Mouse (Mus musculus) gastrocnemius, postnatal 25 days (tissue): ENCODE measurements around the gene Foxred2. TPM values are rescaled to one million over a fixed set of nuclear protein-coding genes. Genes with fewer than 3 reads are reported as not detected.

Source experiments
- DNase-seq: peaks from one replicate; pipeline ENCODE4 v3.0.0; 2022
- total RNA-seq, 2 experiments: library from RNA; stranded (reverse); gene quantifications; 1 replicate in 1 of 2; 2 replicates in 1 of 2; pipeline ENCODE4 v1.2.3; 2021

The Foxred2 gene
- total RNA-seq, 2 experiments from 2014 or later, result 0.54 to 0.86 TPM

DNA sequence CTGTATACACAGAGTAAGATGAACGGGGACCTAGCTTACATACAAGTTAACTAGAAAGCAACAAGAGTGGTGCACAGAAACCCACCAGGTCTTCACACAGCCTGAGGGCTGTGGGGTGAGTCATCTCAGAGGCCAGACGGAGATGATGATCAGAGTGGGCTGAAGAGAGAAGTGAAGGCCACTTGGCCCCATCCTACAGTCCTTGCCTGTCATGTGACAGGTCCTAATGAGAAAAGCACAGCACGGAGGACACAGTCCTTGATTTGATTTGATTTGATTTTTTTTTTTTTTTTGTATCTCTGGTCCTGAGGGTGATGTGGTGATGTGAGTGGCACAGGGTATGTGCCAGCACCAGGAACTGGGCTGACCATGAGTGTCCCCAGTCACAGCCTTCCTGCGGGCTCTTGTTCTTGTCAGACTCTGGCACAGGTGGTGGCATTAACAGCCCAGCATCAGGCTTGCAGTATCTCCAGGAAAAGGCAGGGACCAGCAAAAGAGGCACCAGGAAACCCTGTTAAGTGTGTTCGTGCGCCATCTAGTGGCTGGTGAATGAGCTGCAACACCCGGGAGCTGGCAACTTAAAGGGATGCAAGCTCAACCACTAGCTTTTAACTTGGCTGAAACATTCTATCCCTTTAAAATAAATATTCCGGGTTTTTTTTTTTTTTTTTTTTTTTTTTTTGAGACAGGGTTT lies 39.5 kb downstream of the Foxred2 start:
- peak; percentile 83 for DNase-seq

DNA sequence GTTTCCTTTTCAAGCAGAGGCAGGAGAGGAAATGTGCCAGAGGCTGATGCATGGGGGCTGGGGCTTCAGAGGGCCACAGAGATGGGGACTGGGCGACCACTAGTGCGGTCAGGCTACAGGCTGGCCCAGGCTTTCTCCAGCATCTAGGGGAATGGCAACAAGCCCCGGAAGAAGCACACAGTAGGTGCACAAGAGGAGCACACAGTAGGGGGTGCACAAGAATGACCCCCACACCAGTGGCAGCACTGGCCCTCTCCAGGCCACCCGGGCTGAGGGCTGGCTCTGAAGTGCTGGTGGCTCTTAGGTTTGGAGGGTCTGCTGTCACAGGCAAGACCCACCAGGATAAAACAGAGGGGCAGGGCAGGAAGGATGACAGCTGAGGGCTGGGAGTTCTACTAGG lies 41.2 kb downstream of the Foxred2 start:
- peak; percentile 9 for DNase-seq

DNA sequence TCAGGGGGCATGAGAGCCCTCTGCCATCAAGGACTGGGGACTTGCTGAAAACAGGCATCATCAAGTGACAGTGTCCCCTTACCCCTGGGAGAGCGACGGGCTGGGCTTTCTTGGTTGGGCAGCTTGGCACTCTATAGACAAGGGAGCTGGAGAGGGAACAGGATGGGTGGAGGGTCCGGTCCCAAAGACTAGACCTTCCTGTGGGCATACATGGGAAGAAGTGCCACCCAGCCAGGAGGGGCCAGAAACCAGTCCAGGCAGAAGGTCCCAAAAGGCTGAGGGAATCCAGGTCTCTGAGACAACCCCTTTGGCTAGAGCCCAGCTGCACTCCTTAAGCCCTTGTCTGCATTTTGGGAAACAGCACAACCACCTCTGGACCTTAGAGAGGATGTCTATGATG lies 42.0 kb downstream of the Foxred2 start:
- DNase-seq, result peak; percentile 6

DNA sequence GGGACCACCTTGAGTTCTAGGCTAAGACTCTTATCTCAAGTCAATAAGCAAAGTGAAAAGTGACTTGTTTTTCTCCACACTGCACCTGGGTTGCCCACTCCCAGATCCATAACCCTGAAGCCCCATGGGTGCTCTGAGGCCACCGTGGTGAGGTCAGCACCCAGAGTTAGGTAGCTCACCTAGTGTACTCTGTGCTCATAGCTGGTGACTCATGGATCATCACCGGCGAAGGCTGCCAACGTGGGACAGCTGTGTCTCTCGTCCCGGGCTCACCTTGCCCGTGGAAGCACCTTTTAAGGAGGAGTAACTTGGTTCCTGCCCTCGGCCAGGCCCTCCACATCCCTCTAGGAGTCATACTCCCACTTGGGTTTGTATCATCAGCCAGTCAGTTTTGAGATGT lies 43.5 kb downstream of the Foxred2 start:
- peak; percentile 58 for DNase-seq

DNA sequence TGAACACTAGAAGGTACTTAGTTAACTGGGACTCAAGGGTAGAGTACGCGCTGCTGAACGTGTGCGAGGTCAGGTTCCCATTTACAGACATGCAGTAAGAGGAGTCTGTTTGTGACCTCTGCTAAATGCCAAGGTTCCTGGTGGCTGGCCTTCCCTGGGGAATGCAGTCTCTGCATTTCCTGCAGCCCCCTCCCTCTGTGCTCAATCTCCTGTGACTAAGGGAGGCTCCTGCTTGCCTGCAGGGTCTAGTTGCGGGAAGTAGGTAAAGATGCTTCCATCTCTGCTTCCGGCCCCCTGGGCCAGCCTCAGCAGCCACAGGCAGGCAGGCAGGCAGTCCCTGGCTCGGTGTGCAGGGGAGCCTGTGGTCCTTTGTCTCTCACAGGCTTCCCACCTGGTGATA lies 43.9 kb downstream of the Foxred2 start:
- peak; percentile 28 for DNase-seq

DNA sequence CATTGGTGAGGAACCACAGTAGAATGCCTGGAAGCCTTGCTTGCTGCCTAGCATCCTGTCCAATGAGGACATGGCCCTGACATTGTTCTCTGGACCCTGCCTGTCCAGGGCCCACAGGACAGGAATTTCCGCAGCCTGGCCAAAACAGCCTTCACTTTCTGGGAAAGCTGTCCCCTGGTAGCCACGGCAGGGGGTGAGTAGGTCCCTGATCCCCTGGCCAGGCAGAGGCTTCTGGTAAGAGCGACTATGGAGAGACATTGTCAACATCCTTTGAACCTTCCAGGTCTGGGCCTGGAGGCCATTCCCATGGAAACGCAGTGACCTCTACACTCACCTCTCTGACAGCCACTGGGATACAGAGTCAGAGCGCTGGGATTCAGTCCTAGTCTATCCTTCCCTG lies 44.5 kb downstream of the Foxred2 start:
- DNase-seq, result peak; percentile 52

DNA sequence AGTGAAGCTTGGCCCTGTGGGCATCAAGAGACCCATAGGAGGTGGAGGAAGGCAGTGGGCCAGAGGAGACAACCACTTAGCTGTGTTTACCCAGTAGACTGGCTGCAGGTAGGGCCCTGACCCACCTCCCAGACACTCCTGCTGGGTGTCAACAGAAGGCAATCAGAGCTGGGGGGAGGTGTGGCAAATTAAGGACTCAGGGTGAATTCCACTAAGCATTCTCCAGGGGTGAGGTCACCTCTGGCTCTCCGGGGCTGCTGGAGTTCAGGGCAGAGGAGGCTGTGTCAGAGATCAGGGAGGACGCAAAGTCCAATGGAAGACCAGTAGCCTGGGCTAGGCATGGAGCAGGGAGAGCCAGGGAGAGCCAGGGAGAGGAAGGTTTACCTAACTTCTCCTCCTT lies 45.5 kb downstream of the Foxred2 start:
- DNase-seq, result peak; percentile 31

DNA sequence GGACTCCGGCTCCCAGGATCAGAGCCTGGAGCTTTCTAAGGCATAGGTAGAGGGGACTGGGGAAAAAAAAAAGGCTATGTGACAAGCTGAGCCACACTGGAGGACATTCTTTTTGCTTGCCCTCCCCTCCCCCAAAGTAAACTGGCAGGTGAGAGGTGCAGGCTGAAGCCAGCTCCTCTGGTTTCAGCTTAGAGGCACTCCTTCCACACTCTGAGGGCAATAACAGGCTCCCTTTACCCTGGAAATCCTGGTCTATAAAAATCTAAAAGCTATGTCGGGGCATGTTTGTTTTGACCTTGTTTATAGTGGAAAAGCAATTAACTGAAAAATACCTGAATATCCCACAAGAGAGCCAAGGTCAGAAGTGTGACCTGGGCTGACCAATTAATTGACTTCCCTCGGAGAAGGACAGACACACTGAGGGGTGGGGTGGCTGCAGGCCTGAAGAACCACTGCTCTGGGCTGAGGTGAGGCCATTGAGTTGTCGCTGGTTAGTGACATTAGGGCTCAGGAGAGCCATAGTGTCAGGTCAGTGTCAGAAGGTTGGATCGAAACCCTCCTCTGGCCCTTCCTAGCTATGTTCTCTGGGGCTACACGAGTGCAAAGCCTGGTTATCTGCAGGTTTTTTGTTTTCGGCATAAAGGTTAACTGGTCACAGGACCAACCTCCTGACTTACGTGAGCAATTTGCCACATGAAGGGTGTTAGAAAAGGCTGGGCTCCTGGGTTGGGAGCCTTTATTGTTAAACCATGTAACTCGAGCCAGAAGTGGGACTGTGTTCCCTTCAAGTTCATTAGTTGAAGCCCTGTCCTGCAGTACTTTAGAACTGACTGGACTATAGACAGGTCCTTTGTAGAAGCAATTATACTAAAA lies 48.6 kb downstream of the Foxred2 start:
- DNase-seq, result no peak

DNA sequence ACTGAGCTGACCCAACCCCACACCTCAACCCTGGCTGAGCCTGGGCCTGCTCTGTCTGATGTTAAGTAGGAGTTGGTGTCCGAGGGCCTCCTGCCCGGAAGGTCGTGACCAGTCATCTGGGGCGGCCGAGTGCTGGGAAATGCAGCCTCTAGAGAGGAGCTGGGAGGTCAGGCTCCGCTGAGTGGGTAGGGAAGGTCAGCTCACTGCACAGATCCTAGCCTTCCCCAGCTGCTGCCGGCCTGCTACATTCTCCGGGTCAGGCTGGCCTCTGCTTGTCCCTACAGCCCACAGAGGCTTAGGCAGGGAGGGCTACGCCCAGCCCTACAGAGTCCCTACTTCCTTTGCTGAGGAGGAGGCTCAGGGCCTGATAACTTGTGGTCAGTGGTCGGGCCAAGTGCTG lies 50.0 kb downstream of the Foxred2 start:
- no peak for DNase-seq

DNA sequence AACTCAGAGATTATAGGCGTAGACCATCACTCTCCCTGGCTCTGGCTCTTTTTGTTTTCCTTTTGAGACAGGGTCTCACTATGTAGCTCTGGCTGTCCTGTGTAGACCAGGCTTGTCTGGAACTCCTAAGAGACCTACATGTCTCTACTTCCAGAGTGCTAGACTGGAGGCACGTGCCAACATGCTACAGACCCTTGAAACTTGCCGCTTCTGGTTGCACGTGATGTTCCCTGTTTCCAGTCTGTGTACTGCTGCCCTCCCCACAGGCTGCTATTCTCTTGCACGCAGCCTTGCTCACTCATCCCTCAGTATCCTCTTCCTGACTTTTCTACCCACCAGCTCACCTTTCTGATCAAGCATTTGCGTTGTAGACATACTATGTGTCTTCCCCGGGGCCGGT lies 50.4 kb downstream of the Foxred2 start:
- DNase-seq, result no peak

DNA sequence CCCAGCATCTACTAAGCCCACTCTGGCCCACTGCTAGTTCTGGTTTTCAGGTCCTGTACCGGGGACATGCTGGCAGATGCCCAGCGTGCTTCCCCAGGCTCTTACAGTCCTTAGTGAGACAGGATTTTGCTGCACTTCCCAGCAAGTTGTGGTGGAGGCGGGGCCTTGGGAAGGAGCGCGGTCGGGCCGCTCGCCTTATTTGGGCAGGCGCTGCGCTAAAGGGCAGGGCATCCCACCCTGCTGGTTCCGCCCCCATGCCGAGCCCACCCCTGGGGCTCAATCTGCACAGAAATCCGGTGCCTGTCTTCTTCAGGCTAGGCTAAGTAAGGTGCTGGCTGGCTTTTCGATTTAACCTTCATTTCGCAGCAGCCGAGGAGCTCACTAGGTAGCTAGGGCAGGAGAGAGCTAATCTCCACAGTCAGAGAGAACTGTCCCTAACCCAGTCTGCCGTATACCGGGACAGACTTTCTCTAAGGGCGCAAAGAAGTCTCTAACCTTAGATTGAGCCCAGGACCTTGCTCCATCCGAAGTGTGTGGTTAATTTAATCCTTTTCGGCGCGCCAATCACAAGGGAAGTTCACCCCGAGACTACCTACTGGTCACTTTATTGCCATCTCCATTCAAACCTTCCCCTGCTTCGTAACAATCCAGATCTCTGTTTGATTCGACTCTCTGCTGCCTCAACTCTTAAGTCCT lies 51.1 kb downstream of the Foxred2 start:
- peak; percentile 75 for DNase-seq

DNA sequence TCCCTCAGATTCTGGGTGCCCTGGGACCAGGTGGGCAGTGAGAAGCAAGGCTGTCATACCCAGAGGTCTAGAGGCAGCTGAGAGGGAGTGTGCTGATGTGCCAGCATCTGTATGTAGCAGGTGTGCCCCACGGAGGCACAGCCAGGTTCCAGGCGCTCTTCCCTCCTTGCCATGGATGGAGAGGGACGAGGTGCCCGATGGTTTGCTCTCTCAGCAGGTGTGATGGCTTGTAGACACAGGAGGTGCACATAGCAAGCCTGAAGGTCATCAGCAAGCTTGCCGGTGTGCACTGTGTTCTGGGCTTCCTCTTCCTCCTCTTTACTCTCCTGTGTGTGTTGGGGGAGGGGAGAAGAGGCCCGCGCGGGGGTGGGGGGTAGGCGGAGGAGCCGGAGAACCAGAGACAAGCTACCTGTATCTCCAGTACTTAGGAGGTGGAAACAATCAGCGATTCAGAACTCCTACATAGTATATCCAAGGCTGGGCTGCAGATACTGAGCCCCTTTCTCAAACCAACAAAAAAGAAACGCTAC lies 52.1 kb downstream of the Foxred2 start:
- DNase-seq, result no peak

DNA sequence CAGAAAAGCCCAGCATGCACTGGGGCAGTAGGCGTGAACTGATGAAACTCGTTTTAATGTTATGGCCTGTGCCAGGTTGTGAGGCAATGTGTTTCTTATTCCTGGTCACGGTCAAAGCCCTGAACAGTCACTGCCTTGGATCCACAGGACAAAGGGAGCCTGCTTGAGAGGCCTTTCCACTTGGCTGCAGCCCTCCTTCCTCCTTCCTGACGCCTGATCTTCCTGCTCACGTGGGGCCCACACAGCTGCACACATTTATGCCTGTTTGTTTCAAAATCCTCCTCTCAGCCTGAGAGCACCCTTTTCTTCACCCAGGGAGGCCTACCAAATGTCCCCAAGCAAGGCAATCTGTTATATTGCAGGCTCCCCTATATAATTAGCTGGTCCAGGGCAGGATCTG lies 53.3 kb downstream of the Foxred2 start:
- no peak for DNase-seq

DNA sequence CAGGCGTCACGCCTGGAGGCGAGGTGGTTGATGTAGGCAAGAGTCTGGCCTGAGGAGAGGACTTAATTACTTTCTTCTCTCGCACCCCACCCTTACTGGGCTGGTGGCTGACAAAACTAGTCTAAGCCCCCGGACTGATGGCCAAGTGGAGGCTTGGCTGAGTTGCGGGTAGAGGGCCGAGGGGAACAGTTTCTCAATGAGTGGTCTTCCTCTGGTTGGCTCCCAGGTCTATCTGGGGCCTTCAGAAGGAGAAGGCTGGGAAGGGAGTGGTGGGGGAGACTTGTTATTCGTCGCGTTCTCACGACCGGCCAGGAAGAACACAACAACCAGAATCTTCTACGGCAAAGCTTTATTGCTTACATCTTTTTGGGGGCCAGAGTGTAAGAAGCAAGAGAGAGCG lies 61.6 kb downstream of the Foxred2 start:
- no peak for DNase-seq

DNA sequence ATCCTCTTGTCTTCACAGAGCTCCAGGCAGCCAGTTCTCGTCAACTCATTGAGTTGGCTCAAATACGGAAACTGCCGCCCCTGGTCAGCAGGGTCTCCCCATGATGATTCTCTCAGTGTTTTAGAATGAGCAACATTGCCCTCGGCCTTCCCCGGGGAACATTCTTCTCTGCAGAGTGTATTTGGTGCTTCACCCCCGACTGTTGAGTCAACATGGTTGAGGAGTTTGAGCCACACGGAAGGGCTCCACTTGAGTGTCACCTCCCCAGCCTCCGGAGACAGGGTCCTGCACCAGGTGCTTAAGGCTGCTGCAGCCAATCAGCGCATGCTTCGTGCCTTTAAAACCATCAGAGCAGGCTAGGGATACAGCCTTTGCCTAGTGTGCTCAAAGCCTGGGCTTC lies 63.2 kb downstream of the Foxred2 start:
- no peak for DNase-seq

DNA sequence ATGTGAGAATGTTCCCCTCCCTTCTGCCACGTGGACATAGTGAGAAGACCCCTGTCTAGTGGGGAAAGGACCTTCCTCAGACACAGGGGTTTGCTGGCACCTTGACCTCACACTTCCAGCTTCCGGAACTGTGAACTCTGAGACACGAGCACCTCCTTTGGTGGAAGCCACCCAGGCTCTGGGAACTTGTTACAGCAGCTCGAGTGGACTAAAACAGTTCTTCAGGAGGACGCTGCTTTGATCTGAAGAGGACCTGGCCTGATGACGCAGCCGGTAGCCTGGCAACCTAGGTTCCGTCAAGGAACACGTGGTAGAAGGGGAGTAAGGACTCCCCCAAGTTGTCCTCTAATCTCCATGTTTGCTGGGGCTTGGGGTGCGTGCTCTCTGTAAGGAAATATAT lies 64.1 kb downstream of the Foxred2 start:
- DNase-seq, result no peak

DNA sequence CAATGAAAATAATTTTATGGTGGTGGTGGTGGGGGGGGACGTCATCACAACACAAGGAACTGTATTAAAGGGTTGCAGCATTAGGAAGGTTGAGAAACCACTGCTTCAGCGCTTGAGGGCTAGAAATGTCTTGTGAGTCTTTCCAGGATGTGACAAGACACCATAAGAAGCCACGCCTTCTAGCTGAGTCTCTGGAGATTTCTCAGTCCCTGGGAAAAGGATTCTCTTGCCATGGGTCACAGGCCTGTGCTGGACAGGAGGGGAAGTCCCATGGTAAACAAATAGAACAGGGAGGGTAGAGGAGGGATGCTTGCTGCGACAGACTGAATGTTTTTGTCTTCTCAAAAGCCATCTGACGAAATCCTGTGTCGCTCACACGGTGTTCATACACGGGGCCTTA lies 64.8 kb downstream of the Foxred2 start:
- no peak for DNase-seq

Other genes with a start within 250 kb of the Foxred2 start
- gene Apol9b, start 227.7 kb downstream of the Foxred2 start, total RNA-seq, result not detected
- gene Apol8, start 199.7 kb downstream of the Foxred2 start, total RNA-seq, result under 1 TPM in 1 of 2 experiments, not detected in 1; 0.21 TPM
- 10 to 100 TPM; 51.0 to 72.0 TPM for gene Myh9, start 114.5 kb downstream of the Foxred2 start, total RNA-seq
- gene Txn2, start 27.7 kb downstream of the Foxred2 start, total RNA-seq, result 100 to 1,000 TPM; 210 to 254 TPM
- gene Eif3d, start 14.1 kb upstream of the Foxred2 start, total RNA-seq, result 10 to 100 TPM; 52.8 to 52.9 TPM
- gene Cacng2, start 163.3 kb upstream of the Foxred2 start, total RNA-seq, result not detected
- 10 to 100 TPM; 20.2 to 22.5 TPM for gene Ift27, start 217.4 kb upstream of the Foxred2 start, total RNA-seq
- over 10,000 TPM; 18,412 to 20,409 TPM for gene Pvalb, start 249.7 kb upstream of the Foxred2 start, total RNA-seq